Mouse (Mus musculus) E14TG2a.4 (cell line): ENCODE data around the gene Slc28a3.

Experiments
- CTCF ChIP-seq: conservative IDR thresholded peaks from 2 replicates; pipeline ENCODE4 v1.5.1; 2014; ENCODE audit warnings: low read length
- POU5F1 ChIP-seq: IDR thresholded peaks from 2 replicates; pipeline ENCODE4 v1.6.1; 2014; ENCODE audit warnings: low read length, borderline replicate concordance

DNA sequence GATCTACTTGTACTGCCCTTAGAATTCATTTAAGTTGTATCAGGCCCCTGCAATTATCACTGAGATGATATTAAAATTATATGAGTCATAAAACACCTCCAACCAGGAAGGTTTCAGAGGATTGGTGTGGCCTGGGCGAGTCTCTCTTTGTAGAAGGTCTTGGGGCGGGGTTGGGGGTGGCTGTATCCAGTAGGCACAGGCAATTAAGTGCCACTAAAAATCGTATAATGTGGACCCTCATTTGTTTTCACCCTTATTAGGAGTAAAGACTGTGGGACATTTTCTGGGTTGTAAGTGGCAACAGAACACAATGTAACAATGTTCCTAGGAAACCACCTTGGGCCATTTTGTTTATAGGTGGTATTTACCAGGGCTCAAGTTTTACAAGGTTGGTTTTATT lies 46.2 kb upstream of the Slc28a3 start:
- TF ChIP-seq CTCF = no peak
- no peak for TF ChIP-seq POU5F1
